Mouse (Mus musculus): ENCODE data around the gene Prl2c2.
"Not testable (repeated sequence)": the region's sequence is repeated elsewhere in the genome, so short reads cannot be mapped to it uniquely, and the experiment has no call there.

Gene Prl2c2

DNA sequence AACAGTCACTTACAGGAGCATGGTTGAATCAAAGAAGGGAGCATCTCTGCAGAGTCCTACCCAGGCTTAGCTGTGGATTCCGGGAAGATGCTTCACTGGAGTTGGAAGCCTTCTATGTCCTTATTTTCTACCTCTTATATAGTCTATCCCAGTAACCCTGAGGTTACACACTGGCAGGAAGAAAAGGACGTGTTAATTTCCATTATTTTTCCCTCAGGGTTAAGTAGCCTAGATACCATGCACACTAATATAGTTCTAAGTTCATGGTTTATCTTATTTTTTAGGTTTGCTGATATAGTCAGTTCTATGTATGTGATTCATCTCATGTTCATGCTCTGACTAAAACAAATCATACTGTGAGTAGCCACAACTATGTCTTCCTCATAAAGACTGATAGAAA, at the start of gene Prl2c2:
Gene Prl2c2, minus strand, starts transcription at position 101 of the 400 bp plus-strand sequence.
- DNase-seq: not testable (repeated sequence)

- DNase-seq: not testable (repeated sequence)
Observed at GRCm38 (mm10) chr13:13025872-13026271, 20.7 kb upstream of the Prl2c2 start.

GRCm38 (mm10) chr13:13013993-13014549, 8.9 kb upstream of the Prl2c2 start:
- not testable (repeated sequence) for DNase-seq

Measured in lung, postnatal 10 days (tissue).